Mouse (Mus musculus) v-Abl transformed pro-B cells (cell line): Measurements from ENCODE around the gene Zc3h14.

Experiments used
- in situ Hi-C, 2 experiments: fragments of 400-800 bp; cut with MboI; formaldehyde crosslinking; loops; one replicate each; pipeline ENCODE4 v1.15.1; 2025; ENCODE audit not compliant: unreplicated experiment in 2 of 2

The Zc3h14 gene

DNA sequence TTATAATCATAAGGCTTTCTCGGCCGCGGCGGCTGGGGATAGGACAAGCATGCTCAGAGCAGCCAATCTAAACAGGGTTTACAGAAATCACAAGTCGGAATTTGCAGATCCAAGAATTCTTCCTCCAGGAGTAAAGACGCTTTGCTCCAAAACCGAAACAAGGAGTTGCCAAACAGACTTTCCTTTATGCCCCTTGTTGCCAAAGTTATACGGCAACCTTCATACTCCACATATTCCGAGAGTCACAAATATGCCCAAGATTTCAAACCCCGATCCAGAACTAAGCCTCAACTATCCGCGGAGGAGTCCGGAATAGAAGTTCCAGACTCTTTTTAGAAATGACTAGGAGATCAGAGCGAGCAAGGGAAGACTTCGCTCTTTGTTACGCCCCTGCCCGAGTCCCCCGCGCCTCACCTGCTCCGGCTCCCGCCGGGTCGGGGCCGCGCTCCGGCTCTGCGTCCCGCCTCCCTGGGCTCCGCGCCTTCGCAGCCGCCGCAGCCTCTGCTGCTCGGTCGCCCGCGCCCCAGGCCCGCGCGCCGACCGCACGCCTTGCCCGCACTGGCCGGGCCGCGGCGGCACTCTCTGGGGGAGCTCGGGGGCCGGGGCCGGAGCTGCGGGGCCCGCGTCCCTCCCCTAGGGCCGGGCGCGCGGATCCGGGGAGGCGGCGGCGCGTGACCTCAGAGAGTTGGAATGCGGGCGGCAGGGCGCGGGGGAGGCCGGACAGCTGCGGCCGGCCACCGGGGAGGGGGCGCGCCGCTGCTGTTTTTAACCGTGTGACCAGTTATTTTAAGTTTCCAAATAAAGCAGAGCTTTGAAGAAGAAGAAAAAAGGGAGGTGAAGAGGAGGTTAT is 9.6 kb upstream of the Zc3h14 start, which contains the start of gene Ptpn21:
TSS of gene Ptpn21 (minus strand) at position 455 of the 850 bp plus-strand sequence.
- in situ Hi-C loops, result loop anchor here (10.0 to 25.0 kb wide), 2 partner anchors 1368 to 1375 kb away; partner anchors contain the start of gene Psmc1 (in 1 of the 2)

DNA sequence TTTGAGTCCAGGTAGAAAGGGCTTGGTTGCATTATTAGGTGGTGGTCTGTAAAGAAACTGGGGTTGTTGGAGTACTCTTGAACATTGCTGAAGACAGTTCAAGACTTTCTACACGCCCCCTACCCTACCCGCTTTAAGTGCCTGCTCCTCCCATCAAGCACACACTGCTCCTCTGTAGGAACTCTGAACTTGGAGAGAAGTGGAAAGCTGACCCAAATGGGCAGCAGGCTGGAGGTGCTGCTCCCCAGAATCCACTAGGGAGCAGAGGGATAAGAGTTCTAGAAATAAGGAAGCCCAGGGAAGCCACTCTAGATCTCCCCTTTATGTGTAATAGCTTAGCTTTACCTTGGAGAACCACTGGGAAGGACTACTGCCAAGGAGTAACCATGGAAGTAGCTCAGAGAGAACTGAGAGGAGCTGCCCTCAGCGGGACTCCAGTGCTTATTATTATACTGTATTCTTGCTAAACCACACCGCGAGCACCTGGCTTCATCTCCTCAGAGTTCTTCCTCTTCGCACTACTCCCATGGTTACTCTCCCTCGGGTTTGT is 8.9 kb upstream of the Zc3h14 start:
- in situ Hi-C loops, result loop anchor here (10.0 to 25.0 kb wide), 2 partner anchors 1367 to 1374 kb away; partner anchors contain the start of gene Psmc1 (in 1 of the 2)

- in situ Hi-C loops, result loop anchor here in 1 of 2 experiments (25.0 kb wide), 1 partner anchor 1371 kb away; the partner anchor contains the start of gene Psmc1
Observed at GRCm38 (mm10) chr12:98741011-98741501, 5.7 kb upstream of the Zc3h14 start.

- in situ Hi-C loops, result loop anchor here in 1 of 2 experiments (25.0 kb wide), 1 partner anchor 1367 kb away; the partner anchor contains the start of gene Psmc1
Observed at GRCm38 (mm10) chr12:98745626-98746025, 1.1 kb upstream of the Zc3h14 start.

- in situ Hi-C loops, result loop anchor here in 1 of 2 experiments (25.0 kb wide), 1 partner anchor 1366 kb away; the partner anchor contains the start of gene Psmc1
Observed at GRCm38 (mm10) chr12:98746131-98746530, 633 bp upstream of the Zc3h14 start.

- in situ Hi-C loops, result loop anchor here in 1 of 2 experiments (25.0 kb wide), 1 partner anchor 1365 kb away; the partner anchor contains the start of gene Psmc1
Observed at GRCm38 (mm10) chr12:98747380-98747753, 603 bp downstream of the Zc3h14 start.

GRCm38 (mm10) chr12:98757636-98758035 is 10.9 kb downstream of the Zc3h14 start:
- in situ Hi-C loops, result no loop called here

GRCm38 (mm10) chr12:98759700-98760099 is 12.9 kb downstream of the Zc3h14 start:
- in situ Hi-C loops, result no loop called here

- in situ Hi-C loops, result no loop called here
Observed at GRCm38 (mm10) chr12:98766241-98766640, 19.5 kb downstream of the Zc3h14 start.

GRCm38 (mm10) chr12:98777509-98777908 is 30.7 kb downstream of the Zc3h14 start:
- in situ Hi-C loops, result no loop called here

GRCm38 (mm10) chr12:98779148-98779547 is 32.4 kb downstream of the Zc3h14 start:
- in situ Hi-C loops, result no loop called here

GRCm38 (mm10) chr12:98784251-98784650 is 37.5 kb downstream of the Zc3h14 start:
- in situ Hi-C loops, result no loop called here

DNA sequence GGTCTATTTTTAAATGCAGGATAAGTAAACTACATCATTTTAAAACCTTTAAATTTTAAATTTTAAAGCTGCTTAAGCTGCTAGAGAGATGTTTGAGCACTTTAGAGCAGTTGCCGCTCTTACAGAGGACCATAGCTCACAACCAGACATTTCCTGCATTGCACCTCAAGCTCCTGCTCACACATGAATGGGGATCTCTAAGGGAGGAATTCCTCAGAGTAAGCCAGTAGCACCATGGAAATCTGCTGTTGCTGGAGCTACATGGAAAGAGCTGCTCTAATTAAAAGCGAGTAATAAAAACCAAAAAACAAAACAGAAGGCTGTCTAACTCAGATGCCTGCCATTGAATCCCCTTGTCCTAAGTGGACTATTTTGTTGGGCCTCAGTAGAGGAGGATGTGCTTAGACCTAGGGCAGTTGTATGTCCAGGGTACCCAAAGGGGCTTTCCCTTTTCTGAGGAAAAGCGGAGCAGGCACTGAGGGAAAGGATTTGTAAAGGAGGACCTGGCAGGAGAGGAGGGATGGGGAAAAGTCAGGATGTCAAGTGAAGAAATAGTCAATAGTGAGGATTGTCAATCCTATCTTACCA is 49.1 kb downstream of the Zc3h14 start:
- in situ Hi-C loops, result no loop called here

GRCm38 (mm10) chr12:98800334-98800733 is 53.6 kb downstream of the Zc3h14 start:
- in situ Hi-C loops, result no loop called here

- in situ Hi-C loops, result no loop called here
Observed at GRCm38 (mm10) chr12:98802245-98802644, 55.5 kb downstream of the Zc3h14 start.

GRCm38 (mm10) chr12:98804078-98804748 is 57.4 kb downstream of the Zc3h14 start:
- in situ Hi-C loops, result no loop called here

GRCm38 (mm10) chr12:98820781-98821180 is 74.0 kb downstream of the Zc3h14 start:
- in situ Hi-C loops, result no loop called here

GRCm38 (mm10) chr12:98831122-98831521 is 84.4 kb downstream of the Zc3h14 start:
- in situ Hi-C loops, result loop anchor here in 1 of 2 experiments (25.0 kb wide), 1 partner anchor 1131 kb away; the partner anchor contains the start of gene Kcnk13

DNA sequence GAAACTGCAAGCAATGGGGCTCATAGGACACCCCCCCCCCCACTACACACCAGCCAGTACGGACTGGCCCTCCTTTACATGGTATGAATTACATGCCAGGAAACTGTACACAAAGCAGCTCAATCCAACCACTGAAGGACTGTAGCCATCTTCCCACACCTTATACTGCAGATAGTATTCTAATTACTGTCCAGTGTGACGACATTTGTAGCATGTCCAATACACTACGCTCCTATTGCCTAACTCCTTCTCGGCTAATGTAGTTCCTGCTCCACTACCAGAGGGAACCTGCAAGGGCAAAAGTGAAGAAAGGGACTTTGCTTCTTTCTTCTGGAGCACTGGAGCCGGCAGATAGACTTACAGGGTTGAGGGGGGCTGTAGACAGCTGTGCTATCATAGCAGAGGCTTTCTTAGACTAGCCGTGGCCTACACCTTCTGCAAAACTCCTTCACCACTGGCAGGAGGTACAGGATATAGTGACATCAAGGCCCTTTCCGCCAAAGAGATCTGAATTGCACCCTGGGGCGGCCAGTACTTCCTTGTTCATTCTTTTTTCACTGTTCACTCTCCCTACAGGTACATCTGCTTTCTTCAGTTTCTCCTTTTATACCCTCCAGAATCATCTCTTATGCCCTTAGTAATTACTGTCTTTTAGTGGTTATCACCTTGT is 86.3 kb downstream of the Zc3h14 start:
- in situ Hi-C loops, result loop anchor here in 1 of 2 experiments (25.0 kb wide), 1 partner anchor 1129 kb away; the partner anchor contains the start of gene Kcnk13
